Mouse (Mus musculus): ENCODE data around the gene Cfap206. TPM values are rescaled to one million over a fixed set of nuclear protein-coding genes. Genes with fewer than 3 reads are reported as not detected.
"Not testable (repeated sequence)": the region's sequence is repeated elsewhere in the genome, so short reads cannot be mapped to it uniquely, and the experiment has no call there.

Cfap206 gene
- 1.6 and 2.8 TPM in 2 replicates for polyA plus RNA-seq (2012; rRNA removed)

GRCm38 (mm10) chr4:34729851-34730341 is at the start of gene Cfap206:
Gene Cfap206, minus strand, starts transcription at chr4:34730206.
- TF ChIP-seq CTCF (IDR thresholded peaks at IDR 0.05; ENCODE audit: borderline replicate concordance, extremely low read depth, insufficient read depth, insufficient read length) (no peak), POLR2A (IDR thresholded peaks at IDR 0.05; ENCODE audit: borderline replicate concordance, extremely low read depth, insufficient read depth, insufficient read length, poor library complexity, severe bottlenecking) (no peak)
- DNase-seq (ENCODE audit: low read depth): peak; percentile 79

GRCm38 (mm10) chr4:34777677-34778527 is 47.9 kb upstream of the Cfap206 start, which contains the start of gene Smim8:
Gene Smim8, minus strand, starts transcription at chr4:34778423.
- peak; percentile 96 for DNase-seq (ENCODE audit: low read depth)
- peak; percentile 90 for TF ChIP-seq CTCF (IDR thresholded peaks at IDR 0.05; ENCODE audit: borderline replicate concordance, extremely low read depth, insufficient read depth, insufficient read length)
- TF ChIP-seq POLR2A (IDR thresholded peaks at IDR 0.05; ENCODE audit: borderline replicate concordance, extremely low read depth, insufficient read depth, insufficient read length, poor library complexity, severe bottlenecking): peak; percentile 80; the same call in 1 of the 2 replicates

GRCm38 (mm10) chr4:34771652-34772371 is 41.8 kb upstream of the Cfap206 start:
- DNase-seq (ENCODE audit: low read depth): peak; percentile 65
- TF ChIP-seq POLR2A (IDR thresholded peaks at IDR 0.05; ENCODE audit: borderline replicate concordance, extremely low read depth, insufficient read depth, insufficient read length, poor library complexity, severe bottlenecking): no peak
- no peak for TF ChIP-seq CTCF (IDR thresholded peaks at IDR 0.05; ENCODE audit: borderline replicate concordance, extremely low read depth, insufficient read depth, insufficient read length)

- no peak for DNase-seq (ENCODE audit: low read depth)
Measured at GRCm38 (mm10) chr4:34756163-34756562, 26.2 kb upstream of the Cfap206 start, which contains the start of gene Gm136. Gene Gm136, minus strand, starts transcription at chr4:34756263.

GRCm38 (mm10) chr4:34749236-34749635 is 19.2 kb upstream of the Cfap206 start:
- TF ChIP-seq POLR2A (IDR thresholded peaks at IDR 0.05; ENCODE audit: borderline replicate concordance, extremely low read depth, insufficient read depth, insufficient read length, poor library complexity, severe bottlenecking) (no peak), CTCF (IDR thresholded peaks at IDR 0.05; ENCODE audit: borderline replicate concordance, extremely low read depth, insufficient read depth, insufficient read length) (no peak)
- DNase-seq (ENCODE audit: low read depth): no peak

More at GRCm38 (mm10) chr4:34756163-34756562, 26.2 kb upstream of the Cfap206 start, which contains the start of gene Gm136:
- TF ChIP-seq CTCF (IDR thresholded peaks at IDR 0.05; ENCODE audit: borderline replicate concordance, extremely low read depth, insufficient read depth, insufficient read length) (no peak), POLR2A (IDR thresholded peaks at IDR 0.05; ENCODE audit: borderline replicate concordance, extremely low read depth, insufficient read depth, insufficient read length, poor library complexity, severe bottlenecking) (no peak)

GRCm38 (mm10) chr4:34734461-34734860 is 4.5 kb upstream of the Cfap206 start:
- no peak for DNase-seq (ENCODE audit: low read depth)
- no peak for TF ChIP-seq POLR2A (IDR thresholded peaks at IDR 0.05; ENCODE audit: borderline replicate concordance, extremely low read depth, insufficient read depth, insufficient read length, poor library complexity, severe bottlenecking)
- TF ChIP-seq CTCF (IDR thresholded peaks at IDR 0.05; ENCODE audit: borderline replicate concordance, extremely low read depth, insufficient read depth, insufficient read length): no peak

GRCm38 (mm10) chr4:34733415-34733814 is 3.4 kb upstream of the Cfap206 start:
- DNase-seq (ENCODE audit: low read depth): peak; percentile 14

GRCm38 (mm10) chr4:34725710-34726109 is 4.3 kb downstream of the Cfap206 start:
- not testable (repeated sequence) for DNase-seq (ENCODE audit: low read depth)

- DNase-seq (ENCODE audit: low read depth): no peak
- TF ChIP-seq POLR2A (IDR thresholded peaks at IDR 0.05; ENCODE audit: borderline replicate concordance, extremely low read depth, insufficient read depth, insufficient read length, poor library complexity, severe bottlenecking): no peak
- no peak for TF ChIP-seq CTCF (IDR thresholded peaks at IDR 0.05; ENCODE audit: borderline replicate concordance, extremely low read depth, insufficient read depth, insufficient read length)
Measured at GRCm38 (mm10) chr4:34724306-34724705, 5.7 kb downstream of the Cfap206 start.

GRCm38 (mm10) chr4:34723186-34723585 is 6.8 kb downstream of the Cfap206 start:
- no peak for DNase-seq (ENCODE audit: low read depth)
- TF ChIP-seq CTCF (IDR thresholded peaks at IDR 0.05; ENCODE audit: borderline replicate concordance, extremely low read depth, insufficient read depth, insufficient read length) (no peak), POLR2A (IDR thresholded peaks at IDR 0.05; ENCODE audit: borderline replicate concordance, extremely low read depth, insufficient read depth, insufficient read length, poor library complexity, severe bottlenecking) (no peak)

GRCm38 (mm10) chr4:34720127-34720895 is 9.7 kb downstream of the Cfap206 start:
- no peak for DNase-seq (ENCODE audit: low read depth)
- TF ChIP-seq POLR2A (IDR thresholded peaks at IDR 0.05; ENCODE audit: borderline replicate concordance, extremely low read depth, insufficient read depth, insufficient read length, poor library complexity, severe bottlenecking) (no peak), CTCF (IDR thresholded peaks at IDR 0.05; ENCODE audit: borderline replicate concordance, extremely low read depth, insufficient read depth, insufficient read length) (0 out of 2 replicates have a peak, but pooled peaks have one; percentile 21)

Data from brain, embryonic 14.5 days (tissue).